Mouse (Mus musculus): ENCODE results near the gene 2410141K09Rik. TPM values are rescaled to one million over a fixed set of nuclear protein-coding genes. Genes with fewer than 3 reads are reported as not detected.
"Not testable (repeated sequence)": the region's sequence is repeated elsewhere in the genome, so short reads cannot be mapped to it uniquely, and the experiment has no call there.

2410141K09Rik gene
- total RNA-seq (2022), result not detected

DNA sequence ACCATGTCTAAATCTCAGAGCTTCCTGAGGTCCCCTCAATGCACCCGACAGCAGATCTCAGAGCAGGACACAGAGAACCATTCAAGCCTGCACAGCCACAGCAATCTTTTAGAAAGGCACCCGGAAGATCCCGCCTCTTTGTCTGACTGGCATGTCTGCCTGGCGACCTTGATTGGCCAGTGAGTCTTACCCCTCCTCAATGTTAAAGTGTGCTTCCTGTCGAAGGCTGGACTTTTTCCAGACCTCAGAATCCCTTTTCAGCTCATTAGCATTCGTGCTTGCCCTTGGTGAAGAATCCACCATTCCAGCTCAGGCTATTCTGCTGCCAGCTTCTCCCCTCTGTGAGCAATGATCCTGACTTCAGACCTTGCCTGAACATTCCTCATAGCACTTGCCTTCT, at the start of gene 2410141K09Rik:
Gene 2410141K09Rik, minus strand, starts transcription at position 101 of the 400 bp plus-strand sequence.
- not testable (repeated sequence) for DNase-seq (ENCODE audit: low spot score in 2 of 2)

DNA sequence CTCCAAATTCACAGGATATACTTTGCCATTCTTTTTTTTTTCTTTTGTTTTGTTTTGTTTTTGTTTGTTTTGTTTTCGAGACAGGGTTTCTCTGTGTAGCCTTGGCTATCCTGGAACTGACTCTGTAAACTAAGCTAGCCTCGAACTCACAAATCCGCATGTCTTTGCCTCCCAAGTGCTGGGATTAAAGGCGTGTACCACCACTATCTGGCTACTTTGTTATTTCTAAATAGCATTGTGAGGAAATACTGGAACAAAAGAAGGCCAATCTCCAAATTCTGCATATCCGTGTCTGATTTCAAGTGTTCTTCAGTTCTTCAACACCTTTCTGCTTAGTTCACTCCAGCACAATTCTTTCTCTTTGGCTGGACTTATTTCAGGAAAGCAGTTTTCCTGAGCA, 14.1 kb downstream of the 2410141K09Rik start:
- DNase-seq (ENCODE audit: low spot score in 2 of 2), result not testable (repeated sequence)

DNA sequence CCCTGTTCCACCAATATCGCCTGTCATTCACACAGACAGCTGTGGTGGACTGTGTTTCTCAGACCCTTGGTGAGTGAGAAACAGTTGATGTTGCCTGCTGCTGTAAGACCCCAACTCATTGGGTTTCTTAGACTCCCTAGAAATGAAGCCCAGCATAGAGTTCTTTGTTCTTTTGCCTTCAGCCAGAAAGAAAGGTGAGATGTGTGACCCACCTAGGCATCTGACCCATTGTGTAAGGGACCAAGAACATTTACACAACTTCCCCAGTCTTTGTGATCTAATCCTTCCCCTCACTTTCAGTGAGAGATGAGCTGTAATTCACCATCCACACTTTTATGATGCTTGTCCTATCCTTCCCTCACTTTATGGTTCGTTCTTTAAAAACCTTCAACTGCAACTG, 26.0 kb downstream of the 2410141K09Rik start:
- DNase-seq (ENCODE audit: low spot score in 2 of 2), result not testable (repeated sequence)

Other genes starting within 250 kb of the 2410141K09Rik start
- gene Gm10772, start 213.5 kb downstream of the 2410141K09Rik start, total RNA-seq (2022), result not detected